Comparison of ENCODE assay signal across 13 mouse cellular contexts in the genomic region with DNA sequence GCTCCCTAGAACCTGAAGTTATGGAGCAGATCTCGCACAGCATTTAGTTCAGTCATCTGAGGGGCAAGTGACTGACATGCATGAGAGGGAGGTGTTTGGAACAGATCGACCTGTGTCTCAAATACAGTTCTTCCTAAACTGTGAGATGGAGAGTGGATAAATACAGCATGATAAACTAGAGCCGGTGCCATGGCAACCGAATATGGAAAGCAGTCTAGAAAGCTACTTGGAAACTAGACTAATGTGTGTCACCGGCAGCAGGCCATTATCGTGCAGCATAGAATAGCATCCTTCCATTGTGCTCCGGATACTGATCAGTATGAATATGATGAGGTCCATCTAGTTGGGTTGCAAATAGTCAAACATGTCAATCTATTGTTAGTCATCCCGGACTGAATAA. TPM values are rescaled to one million over a fixed set of nuclear protein-coding genes. Genes with fewer than 3 reads are reported as not detected.
DNase-seq lines count a peak whose midpoint lies in the region; ATAC-seq and TF ChIP-seq lines count a peak whose summit lies in the region.
"Had no signal": no experiment of that assay in that cellular context is flagged by ENCODE, and none has a peak within 500 bp of the region (broad histone marks: within the 10 kb centered on the region; RNA-seq: fewer than 3 reads in every experiment).

No protein-coding gene starts in this region.

- no peak overlapping the region for H3K27ac ChIP-seq in hindbrain, postnatal 0 days
- H3K27ac ChIP-seq: heart, embryonic 13.5 days had no signal

- peaks cover 6% of the 10 kb centered on the region; the same call in 1 of the 2 replicates for H3K4me1 ChIP-seq in hindbrain, postnatal 0 days (ENCODE audit: insufficient read depth, low read length)

- H3K4me2 ChIP-seq in hindbrain, postnatal 0 days (ENCODE audit: low read depth, low read length), result no peak overlapping the region
- H3K4me2 ChIP-seq: heart, embryonic 13.5 days had no signal

- no peaks in the 10 kb centered on the region for H3K27me3 ChIP-seq in hindbrain, postnatal 0 days (ENCODE audit: insufficient read depth, low read length)
- H3K27me3 ChIP-seq: heart, embryonic 13.5 days; Patski had no signal

- no peak for TF ChIP-seq CTCF in hindbrain, postnatal 0 days (IDR thresholded peaks at IDR 0.05; ENCODE audit: low read depth)

- H3K9ac ChIP-seq in hindbrain, postnatal 0 days (replicated peaks; ENCODE audit: low read length), result no peak overlapping the region
- H3K9ac ChIP-seq: heart, embryonic 13.5 days had no signal

- H3K36me3 ChIP-seq in hindbrain, postnatal 0 days (ENCODE audit: insufficient read depth, low read length), result no peaks in the 10 kb centered on the region
- H3K36me3 ChIP-seq: heart, embryonic 13.5 days had no signal

- ATAC-seq in frontal cortex, adult (ENCODE audit: low TSS enrichment), result peak; percentile 76
- peak; percentile 61 for ATAC-seq in hindbrain, postnatal 0 days
- ATAC-seq: Patski had no signal

- DNase-seq in frontal cortex, postnatal 25 days (ENCODE audit: low spot score in 2 of 2), result no peak
- DNase-seq in Muller cell, postnatal 12 days (ENCODE audit: inconsistent ontology term), result peak; percentile 24
- peak; percentile 55 for DNase-seq in hindbrain, postnatal 0 days (ENCODE audit: low spot score)
- DNase-seq in right cerebral cortex, adult 18-20 months, result peak; percentile 60
- DNase-seq in cerebellum, adult 11 months, result no peak
- no peak for DNase-seq in gastrocnemius, postnatal 36 days
- no peak for DNase-seq in MN1 (ENCODE audit: low spot score)
- DNase-seq: adrenal gland, postnatal 36 days; kidney, adult 11 months had no signal

- 61% methylated on average over 8 of the region's 8 CpGs for WGBS in hindbrain, postnatal 0 days

- intact Hi-C loops in gastrocnemius, postnatal 36 days (cut with DNase I), result no loop called here

- H3K4me3 ChIP-seq in hindbrain, postnatal 0 days (ENCODE audit: low read length), result no peak overlapping the region
- H3K4me3 ChIP-seq: erythroblast, embryonic 14.5 days; heart, embryonic 13.5 days had no signal

- no peaks in the 10 kb centered on the region for H3K9me3 ChIP-seq in hindbrain, postnatal 0 days (ENCODE audit: low read length)
- H3K9me3 ChIP-seq: heart, embryonic 13.5 days had no signal

RNA-seq across cellular contexts. Expression of a gene that starts 17.5 kb away (rescaled TPM):
- total RNA-seq in hindbrain, postnatal 0 days (2014; rRNA removed), result 100 and 102 TPM in 2 replicates
- 22.9 and 24.5 TPM in 2 replicates for polyA plus RNA-seq in hindbrain, postnatal 0 days (2015; fragmentation: Nextera tagmentation; extraction: Ambion mirVana)
- total RNA-seq in gastrocnemius, postnatal 36 days (2021), result 10 to 100 TPM; 19.6 to 32.3 TPM

RNA-seq across cellular contexts. Expression of a gene that starts 17.7 kb away (rescaled TPM):
- total RNA-seq in hindbrain, postnatal 0 days (2014; rRNA removed), result 2.9 and 3.3 TPM in 2 replicates
- 6.0 and 6.5 TPM in 2 replicates for polyA plus RNA-seq in hindbrain, postnatal 0 days (2015; fragmentation: Nextera tagmentation; extraction: Ambion mirVana)
- total RNA-seq in gastrocnemius, postnatal 36 days (2021), result under 1 TPM in 1 of 2 experiments, not detected in 1; 0.10 TPM
- polyA plus RNA-seq: erythroblast, embryonic 14.5 days had no signal

Comparison
In these comparisons a context has a peak if more than half of its experiments do, and no peak if none do; other contexts are left out.
1. DNase-seq: peak in Muller cell, postnatal 12 days (single experiment), hindbrain, postnatal 0 days (single experiment) and right cerebral cortex, adult 18-20 months (single experiment); none in frontal cortex, postnatal 25 days (0 of 2), cerebellum, adult 11 months (single experiment), gastrocnemius, postnatal 36 days (0 of 2) and MN1 (single experiment).